Mouse (Mus musculus) spleen, postnatal 10 days (tissue): Measurements from ENCODE around the gene Spata5.

Experiments used
- DNase-seq, 2 experiments: peaks; one replicate each; pipeline ENCODE4 v3.0.0; 2021 to 2022; ENCODE audit warnings: low spot score in 2 of 2

Gene Spata5

DNA sequence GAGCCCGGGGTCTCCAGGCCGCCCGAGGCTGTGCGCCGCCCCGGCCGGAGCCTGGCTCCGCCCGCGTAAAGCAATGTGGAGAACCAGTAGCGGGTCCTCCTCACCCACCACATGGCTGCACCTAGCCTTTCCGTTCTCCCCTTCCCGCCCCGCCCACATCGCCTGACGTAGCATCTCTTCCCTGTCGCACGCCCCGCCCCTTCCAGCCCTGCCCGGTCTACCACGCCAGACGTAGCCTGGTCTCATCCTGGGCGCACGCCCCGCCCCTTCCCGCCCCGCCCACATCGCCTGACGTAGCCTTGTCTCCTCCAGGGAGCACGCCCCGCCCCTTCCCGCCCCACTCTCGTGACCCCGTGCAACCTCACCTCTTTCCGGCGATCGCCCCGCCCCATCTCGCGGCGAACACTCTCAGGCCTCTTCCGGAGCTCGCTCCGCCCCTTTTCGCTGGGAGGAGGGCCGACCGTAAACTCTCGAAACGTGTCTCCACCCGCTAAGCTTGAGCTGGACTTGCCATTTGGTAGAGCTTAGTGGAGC, at the start of gene Spata5:
TSS of gene Spata5 (plus strand) at position 439 of the 534 bp plus-strand sequence.
- peak; percentile 93 to 100 for DNase-seq

DNA sequence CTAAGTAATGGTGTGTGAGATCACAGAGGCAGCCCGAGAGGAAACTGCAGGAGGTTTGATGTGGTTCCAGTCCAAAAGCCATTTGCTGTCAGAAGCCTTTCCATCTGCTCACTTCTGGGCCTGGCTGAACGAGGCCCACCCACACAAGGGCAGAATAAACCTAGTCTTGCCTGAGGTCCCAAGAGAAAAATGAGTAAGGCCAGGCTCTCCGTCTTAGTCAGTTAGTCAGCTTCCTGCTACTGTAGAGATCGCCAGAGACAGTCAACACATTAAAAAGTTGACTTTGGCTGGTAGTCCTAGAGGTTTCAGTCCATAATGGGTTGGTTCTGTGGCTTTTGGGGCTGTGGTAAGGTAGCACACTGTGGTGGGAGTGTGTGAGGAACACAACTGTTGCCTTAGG, 49.3 kb upstream of the Spata5 start:
- no peak for DNase-seq

DNA sequence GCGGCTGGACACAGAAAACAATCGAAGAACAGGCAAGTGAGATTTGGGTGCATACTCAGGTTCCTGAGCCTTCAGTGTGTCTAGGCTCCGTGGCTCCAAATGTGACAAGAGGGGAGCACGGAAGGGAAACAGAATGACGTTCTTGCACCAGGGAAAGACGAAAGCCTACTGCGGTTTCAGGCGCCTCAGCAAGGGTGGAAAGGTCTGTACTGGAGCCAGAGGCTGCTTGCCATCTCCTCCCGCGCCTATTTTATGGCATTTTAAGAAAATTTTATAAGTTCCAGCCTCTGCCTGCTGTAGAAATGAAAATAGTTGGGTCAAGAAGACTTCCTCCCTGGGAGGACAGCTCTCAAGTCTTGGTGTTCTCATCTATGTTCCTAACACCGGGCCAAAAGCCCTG, 46.0 kb upstream of the Spata5 start:
- no peak for DNase-seq

DNA sequence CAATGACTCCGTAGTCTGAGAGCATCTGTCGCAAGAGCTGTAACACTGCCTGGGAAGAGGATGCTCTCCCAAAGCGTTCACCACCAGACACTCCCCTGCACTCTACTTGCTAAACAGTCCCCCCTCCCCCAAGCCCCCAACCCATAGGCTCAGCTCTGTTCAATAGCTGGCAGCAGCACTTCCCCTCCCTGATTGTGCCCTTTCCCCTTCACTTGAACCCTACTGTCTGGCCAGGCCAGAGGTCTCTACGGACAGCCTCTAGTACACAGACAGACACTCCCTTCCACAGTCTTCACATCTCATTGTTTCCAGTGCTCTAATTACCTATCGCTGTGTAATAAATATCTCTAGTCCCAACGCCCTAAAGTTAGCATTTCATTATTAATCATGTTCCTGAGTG, 41.8 kb upstream of the Spata5 start:
- DNase-seq, result no peak

DNA sequence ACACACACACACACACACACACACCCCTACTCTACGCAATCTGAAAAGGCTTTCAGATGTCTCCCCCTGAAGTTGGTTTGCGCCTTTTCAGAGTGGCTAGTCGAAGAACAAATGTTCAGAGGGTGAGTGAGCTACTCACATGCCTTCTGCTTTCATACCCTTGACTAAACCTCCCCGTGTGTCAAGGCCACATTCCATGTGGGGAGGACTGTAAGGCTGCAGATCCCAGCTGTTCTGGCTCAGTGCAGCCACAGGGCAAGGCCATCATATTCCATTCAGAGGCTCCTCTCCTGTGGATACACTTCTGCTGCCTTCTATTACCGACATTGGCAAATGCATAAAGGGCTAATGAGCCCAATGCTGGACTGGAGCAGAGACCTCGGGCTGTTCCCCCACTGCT, 41.3 kb upstream of the Spata5 start:
- DNase-seq, result no peak

DNA sequence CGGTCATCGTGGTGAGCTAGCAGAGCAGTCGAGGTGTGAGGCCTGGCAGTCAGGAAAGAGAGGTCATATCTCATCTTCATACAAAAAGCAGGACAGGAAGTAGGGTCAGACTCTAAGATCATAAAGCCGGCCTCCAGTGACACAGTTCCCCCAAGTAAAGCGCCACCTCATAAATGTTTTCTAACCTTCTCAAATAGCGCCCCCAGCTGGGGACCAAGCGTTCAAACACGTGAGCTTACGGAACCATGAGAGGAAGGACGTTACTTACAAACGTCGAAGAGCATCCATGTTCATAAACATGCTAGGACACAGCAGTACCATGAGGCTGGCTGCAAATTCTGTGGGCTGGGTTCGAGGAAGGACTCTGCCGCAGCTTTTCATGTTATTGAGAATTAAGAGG, 40.5 kb upstream of the Spata5 start:
- DNase-seq, result peak in 1 of 2 experiments; percentile 29

DNA sequence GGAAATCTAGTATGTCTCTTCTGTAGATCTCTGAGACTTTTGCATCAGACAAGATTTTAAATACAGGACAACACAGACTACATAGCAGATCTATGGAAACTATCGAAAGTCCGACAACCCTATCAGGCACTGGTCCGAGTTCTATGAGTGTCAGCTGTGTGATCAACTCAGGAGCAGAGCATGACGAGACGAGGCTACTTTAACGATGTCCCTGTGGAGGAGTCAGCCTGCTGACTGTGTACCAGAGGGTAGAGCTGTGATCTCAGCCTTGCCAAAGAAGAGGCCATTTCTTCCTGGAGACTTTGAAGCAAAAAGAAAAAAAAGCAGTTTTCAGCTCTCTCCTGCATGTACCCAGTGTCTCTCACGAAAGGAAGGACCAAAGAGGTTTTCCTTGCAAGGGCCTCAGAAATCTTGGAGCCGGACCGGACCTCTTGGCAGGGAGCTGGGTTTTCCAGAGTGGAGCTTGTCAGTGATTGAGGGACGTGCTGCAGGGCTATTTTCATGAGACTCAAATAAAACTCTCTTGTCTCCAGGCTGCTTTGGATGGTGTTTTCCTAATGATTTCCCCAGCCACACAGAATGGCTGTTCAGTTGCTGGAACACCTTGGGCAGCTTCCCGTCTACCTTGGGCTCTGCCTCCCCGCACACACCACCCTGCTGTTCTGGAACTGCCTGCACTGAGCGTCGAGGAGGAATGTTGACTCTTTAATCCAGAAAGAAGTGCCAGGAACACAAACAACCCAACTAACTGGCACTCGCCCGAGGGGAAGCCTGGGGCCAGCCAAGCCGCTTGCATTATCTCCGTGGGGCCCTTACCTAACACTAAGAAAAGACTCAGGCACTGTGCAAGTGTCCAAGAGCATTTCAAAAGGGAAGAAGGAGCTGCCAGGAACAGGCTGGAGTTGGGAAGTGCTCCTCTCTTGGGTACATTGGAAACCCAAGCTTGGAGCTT, 39.5 kb upstream of the Spata5 start:
- no peak for DNase-seq

DNA sequence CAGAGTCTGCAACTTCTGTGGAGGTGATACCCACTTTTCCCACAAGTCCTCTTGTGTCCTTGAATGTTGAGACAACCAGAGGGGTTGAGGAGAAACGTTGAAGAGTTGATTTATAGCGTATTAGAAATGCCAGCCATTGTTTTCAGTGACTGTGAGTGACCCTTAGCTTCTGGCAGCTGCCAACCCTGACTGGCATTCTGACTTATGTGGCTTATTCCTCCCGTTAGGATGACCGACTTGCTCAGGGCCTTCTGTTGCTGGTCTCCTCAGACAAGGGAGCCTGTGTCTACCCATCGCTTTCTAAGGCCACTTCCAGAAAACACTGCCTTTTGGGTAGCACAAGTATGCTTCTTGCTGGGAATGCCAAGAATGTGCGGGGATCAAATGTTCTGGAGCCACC, 38.2 kb upstream of the Spata5 start:
- DNase-seq, result no peak

DNA sequence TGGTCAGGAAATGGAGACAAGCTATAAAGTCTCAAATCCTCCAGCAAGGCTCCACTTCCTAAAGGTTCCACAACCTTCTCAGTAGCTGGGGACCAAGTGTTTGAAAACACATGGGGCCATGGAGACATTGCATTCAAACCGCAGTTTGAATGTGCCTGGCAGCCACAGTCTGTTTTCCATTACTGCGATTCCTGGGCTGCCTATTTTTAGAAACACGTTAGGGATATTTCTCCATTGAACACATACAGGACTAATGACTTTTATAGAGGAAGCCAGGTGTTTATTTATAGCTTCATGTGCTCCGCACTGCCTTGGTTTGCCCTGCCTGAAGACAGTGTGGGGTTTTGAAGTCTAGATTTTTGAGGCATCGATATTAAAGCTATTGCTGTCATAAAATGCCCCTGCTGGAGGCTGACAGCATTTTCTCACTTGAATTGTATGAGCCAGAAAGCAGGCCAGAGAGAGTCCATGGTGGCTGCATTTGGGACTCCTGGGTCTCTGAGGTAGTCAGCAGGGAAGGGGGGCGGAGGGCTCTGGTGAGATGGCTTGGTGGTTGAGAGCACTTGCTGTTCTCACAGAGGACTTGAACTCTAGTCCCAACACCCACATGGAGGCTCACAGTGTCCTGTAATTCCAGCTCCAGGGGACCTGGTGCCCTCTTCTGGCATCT, 36.5 kb upstream of the Spata5 start:
- no peak for DNase-seq

DNA sequence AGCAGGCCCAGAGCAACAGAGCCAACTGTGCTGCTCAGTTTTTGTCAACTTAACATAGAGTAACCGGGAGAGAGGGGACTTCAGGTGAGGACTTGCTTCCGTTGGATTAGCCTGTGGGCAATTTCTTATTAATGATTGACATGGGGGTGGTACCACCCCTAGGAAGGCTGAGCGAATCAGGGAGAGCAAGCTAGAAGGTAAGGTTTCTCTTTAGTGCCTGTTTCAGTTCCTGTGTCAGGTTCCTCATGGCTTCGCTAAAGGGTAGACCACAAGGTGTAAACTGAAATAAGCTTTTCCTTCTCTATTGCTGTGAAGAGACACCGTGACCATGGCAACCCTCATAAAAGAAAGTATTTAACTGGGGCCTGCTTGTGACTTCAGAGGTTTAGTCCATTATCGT, 32.4 kb upstream of the Spata5 start:
- DNase-seq, result no peak

DNA sequence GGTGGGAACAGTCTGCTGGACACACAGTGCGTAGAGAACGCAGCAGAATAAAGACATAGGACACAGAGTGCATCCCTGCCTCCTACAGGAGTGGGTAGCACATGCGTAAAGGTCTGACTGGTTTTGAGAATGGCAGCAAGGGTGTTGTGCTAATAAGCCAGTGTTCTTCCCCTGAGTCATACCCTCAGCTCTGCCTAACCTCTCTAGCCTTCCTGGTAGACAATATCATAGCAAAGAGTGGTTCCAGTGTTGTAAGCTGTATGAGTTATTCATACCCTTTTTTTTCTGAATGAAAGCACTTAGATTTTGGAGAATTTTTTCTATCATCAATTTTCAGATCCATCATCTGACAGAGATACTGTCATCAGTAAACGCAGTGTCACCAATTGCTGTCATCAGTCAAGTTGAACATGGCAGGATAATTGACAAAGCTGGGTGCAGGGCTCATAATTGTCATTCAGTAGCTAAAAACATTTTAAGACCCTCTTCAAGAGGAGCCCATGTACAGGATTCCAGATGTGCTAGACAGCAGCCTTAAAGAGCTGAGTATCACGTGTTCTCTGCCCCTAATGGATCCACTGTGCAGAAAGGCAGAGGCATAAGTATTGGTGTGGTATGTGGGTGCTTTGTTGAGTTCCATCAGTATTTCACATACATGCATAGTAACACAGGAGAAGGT, 22.6 kb upstream of the Spata5 start:
- DNase-seq, result no peak

DNA sequence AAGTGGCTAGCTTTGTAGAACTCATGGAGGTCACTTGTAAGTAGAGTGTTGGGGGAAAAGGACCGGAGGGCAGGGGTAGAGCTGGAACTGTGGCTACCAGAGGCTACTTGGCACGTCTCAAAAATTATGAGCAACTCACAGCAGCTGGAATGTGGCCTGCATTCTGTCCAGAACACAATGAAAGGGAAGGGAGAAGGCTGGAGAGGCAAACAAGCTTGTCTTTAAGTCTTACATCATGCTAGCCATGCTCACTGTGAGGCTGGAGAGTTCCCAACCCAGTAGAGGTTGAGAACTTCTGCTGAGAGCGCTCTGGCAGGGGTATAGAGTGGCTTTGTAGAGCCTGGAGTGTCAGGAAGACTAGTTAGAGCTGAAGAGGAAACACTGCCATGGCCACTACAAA, 22.1 kb upstream of the Spata5 start:
- DNase-seq, result no peak

DNA sequence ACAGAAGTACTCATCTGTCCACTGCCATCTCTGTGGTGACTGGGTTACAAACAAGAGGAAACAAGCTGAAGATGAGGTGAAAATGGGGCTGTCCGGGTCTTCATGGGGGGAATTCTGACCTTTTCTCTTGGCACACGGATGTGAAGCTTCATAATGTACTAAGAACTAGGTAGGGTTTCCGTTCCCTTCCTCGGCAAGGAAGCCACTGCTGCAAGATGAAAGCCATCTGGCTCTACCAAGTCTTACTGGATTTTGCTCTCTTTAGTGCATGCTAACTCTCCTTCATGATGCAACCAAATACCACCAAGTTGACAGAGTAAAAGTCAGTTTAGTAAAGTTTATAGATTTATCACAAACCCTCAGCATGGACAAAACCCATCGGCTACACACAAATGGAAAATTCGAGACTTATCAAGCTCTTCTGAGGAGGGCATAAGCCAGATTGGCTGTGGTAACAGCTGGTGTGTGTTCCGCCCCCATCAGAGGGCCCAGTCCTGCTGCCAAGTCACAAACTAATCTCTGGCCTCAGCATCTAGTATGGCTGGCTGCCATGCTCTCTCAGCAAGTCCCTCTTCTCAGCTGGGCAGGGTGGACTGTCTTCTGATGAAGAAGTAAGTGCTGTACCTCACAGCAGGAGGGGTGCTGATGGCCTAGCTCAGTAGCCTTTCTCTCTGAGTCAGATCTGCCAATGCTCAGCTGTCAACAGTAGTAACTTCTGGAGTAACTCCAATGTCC, 20.9 kb upstream of the Spata5 start:
- DNase-seq, result peak in 1 of 2 experiments; percentile 20

DNA sequence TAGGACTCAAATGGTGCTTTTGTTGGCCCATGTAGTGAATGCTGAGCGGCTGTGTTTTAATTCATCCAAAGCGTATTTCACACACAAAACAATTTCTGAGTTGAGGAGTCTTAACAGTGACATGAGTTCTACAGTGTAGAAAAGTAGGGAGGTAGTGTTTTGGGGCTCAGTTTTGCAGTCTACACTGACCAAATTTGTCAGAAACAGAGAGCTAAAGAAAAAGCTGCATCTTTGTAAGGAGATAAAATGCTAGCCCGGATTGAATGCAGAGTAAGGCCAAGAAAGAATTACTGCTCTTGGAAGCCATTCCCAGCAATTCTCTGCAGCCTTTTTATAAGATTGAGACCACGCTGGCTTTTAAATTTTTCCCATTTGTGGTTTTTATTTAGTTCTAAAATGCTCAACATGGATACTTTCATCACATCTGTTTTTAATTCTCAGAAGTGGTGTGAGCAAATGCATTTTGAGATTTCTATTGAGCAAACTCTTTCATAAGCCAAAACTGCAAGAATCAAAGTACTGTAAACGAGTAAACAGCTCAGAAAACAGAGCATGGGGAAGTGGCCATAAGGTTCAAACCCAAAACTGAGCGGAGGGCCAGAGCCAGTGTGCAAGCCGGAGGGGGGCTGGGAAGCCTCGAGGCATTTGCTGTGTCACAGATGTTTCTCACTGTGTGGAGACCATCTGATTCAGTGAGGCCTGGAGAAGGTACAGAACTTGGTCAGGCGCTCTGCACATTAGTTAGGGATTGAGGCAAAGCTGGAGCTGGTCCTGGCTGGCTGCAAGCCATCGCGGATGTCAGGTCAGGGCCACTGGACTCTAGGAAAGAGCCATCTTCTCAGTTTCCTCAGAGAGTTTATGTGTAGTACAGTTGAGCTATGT, 17.7 kb upstream of the Spata5 start:
- no peak for DNase-seq

DNA sequence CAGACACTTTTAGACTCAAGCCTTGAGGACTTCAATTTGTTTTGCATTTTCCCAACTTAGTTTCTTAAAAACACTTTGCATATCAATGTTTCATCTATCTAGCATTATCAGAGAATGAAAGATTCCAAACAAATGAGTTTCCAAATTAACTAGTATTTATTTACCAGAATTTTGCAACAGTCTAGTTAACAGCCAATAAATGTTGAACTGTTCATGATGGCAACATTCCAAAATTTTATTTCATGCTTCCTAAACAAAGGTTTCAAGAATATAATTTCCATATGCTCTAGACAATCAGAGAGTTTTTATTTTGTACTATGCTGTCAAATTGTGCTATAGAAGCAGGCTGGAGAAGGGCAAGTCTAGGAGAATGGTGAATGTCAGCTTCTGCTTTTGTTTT, 12.1 kb upstream of the Spata5 start:
- no peak for DNase-seq

DNA sequence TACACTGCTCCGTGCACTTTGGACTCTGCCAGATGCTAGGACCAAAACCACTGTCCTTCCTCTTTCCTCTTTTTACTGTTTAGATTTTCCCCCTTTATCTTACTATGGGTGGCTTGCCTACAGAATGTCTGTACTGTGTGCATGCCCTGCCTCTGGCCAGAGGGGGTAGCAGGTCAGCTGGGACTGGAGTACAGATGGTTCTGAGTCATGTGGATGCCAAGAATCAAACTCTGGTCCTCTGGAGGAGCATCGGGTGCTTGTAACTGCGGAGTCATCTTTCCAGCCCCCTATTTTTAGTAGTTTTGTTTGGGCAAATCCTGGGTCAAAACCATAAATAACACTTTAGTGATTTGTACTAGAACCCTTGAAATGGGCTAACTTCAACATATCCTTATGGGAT, 6.2 kb upstream of the Spata5 start:
- DNase-seq, result no peak

DNA sequence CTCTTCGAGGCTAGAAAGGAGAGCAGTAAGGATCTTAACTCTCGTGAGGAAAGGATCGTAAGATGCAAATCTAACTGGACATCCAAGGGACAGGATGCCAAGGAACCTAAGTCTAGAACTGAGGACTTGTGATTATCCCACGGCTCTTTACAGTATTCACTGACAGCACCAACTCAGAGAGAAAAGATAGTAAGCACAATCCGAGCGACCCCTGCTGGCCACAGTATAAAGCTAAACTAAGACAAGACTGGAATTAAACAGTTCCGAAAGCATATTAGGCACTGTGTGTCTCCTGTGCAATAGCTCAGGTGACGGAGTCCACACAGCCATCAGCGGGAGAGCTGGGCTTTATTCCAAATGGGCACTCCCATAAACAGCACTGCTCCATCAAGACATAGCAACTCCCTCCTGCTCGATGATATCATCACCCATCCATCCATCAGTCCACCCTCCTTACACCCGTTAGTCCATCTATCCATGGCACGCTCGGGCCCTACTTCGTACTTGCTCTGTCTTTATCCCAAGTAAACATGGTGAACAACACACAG, 5.2 kb upstream of the Spata5 start:
- DNase-seq, result peak; percentile 47 to 85

DNA sequence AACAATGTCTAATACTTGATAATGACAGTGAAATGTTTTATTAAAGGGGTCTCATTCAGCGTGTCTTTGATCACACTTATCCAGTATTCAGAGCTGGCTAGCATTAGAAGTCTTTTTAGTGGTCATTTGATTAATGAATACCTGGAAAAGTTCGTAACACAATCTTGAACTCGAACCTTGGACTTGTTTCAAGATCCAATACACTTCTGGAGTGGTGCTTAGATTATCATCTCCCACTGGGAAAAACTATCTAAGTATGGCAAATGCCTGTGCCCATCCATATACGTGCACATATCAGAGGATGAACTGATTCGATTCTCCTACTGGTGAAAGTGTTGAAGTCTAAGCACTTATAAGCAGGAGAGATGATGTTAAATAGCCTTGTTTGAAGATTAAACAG, 1.4 kb upstream of the Spata5 start:
- no peak for DNase-seq

DNA sequence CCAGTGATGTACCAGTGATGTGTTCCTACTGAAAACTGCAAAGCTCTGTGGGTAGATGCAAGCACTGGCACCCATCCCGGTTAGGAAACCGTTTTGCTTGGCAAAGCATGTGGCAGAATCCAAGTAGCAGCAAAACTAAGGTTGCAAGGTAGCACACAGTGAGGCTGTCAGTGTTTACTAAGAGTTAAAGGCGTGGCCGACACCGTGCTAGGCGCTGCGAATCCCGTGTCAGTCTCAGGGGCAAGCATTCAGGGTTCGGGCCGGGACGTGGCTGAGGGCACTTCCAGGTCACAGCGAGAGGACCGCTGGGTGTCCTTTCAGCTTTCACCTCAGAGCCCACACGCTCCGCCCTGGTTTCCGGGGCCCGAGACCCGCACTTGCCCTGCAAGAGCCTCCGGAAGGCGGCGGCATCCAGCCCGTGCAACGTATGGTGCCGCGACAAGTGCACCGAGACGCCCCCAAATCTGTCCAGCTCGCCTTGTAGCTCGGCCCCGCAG, 687 bp upstream of the Spata5 start:
- peak in 1 of 2 experiments; percentile 80 for DNase-seq

DNA sequence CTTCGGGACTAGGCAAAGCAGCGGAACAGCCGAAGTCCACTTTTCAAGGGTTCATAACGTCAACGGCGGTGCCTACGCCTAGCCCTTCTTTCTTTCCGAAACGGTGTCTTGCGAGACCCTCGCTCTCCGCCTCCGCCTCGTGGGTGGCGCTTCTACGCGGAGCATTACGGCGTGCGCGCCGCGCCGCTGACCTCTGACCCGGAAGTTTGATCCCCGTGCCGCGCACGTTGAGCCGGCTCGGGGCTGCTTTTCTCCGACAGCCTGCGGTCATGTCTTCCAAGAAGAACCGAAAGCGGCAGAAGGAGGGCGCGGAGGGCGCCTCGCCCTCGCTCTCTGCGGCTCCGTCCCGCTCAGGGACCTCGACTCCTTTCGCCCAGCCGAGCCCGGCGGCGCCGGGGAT, 376 bp downstream of the Spata5 start, which contains the start of gene Nudt6:
TSS of gene Nudt6 (minus strand) at position 140 of the 400 bp plus-strand sequence.
- peak; percentile 89 to 93 for DNase-seq
